Mouse (Mus musculus) spleen, adult 2 months (tissue): ENCODE data around the gene Casp2. TPM values are rescaled to one million over a fixed set of nuclear protein-coding genes. Genes with fewer than 3 reads are reported as not detected.

ENCODE experiments used
- DNase-seq, 2 experiments: peaks; one replicate each; pipeline versions ENCODE4 v3.0.0 to v3.0.0-alpha.2; 2012 to 2021; ENCODE audit warnings: low spot score in 2 of 2, low read depth in 1 of 2
- H3K27ac ChIP-seq: fragments of 200-500 bp; 2 replicates; pipeline ENCODE4 v1.5.1; 2012; ENCODE audit warnings: low read length, inconsistent platforms; ENCODE audit not compliant: insufficient read depth
- H3K27me3 ChIP-seq: fragments of 200-500 bp; 2 replicates; pipeline ENCODE4 v1.6.1; 2012; ENCODE audit warnings: mild to moderate bottlenecking, moderate library complexity, low read length, inconsistent platforms; ENCODE audit not compliant: control insufficient read depth, insufficient read depth
- H3K36me3 ChIP-seq: fragments of 200-500 bp; 2 replicates; pipeline ENCODE4 v1.6.1; 2012; ENCODE audit warnings: mild to moderate bottlenecking, low read length, inconsistent platforms; ENCODE audit not compliant: control insufficient read depth, insufficient read depth
- H3K4me1 ChIP-seq: fragments of 200-500 bp; 2 replicates; pipeline ENCODE4 v1.6.1; 2011; ENCODE audit warnings: inconsistent platforms; ENCODE audit not compliant: control insufficient read depth, insufficient read depth, insufficient read length
- H3K4me3 ChIP-seq: fragments of 200-500 bp; 2 replicates; pipeline ENCODE4 v1.5.1; 2011; ENCODE audit warnings: mild to moderate bottlenecking, inconsistent platforms; ENCODE audit not compliant: insufficient read depth, insufficient read length; ENCODE audit errors: extremely low read depth
- CTCF ChIP-seq: fragments of 200-500 bp; IDR thresholded peaks from 2 replicates; pipeline ENCODE4 v1.5.1; 2011; ENCODE audit warnings: mild to moderate bottlenecking, inconsistent platforms; ENCODE audit not compliant: insufficient read depth, insufficient read length, insufficient replicate concordance; ENCODE audit errors: extremely low read depth
- POLR2A ChIP-seq: fragments of 200-500 bp; IDR thresholded peaks from 2 replicates; pipeline ENCODE4 v1.6.1; 2011; ENCODE audit warnings: low read depth, low read length, inconsistent platforms
- WGBS: fragments of 180-500 bp; shearing (Covaris S2); methylation state at CpG from one replicate; pipeline ENCODE4 v1.1.7; 2018; 5-methylcytosine and 5-hydroxymethylcytosine counted together
- polyA plus RNA-seq: library from polyadenylated mRNA; depleted of rRNA; stranded (reverse); fragments of >200 nt; gene quantifications from 2 replicates; pipeline ENCODE4 v1.2.3, GENCODE M21; 2012

Casp2 gene
- polyA plus RNA-seq, 1 experiment = 33.6 TPM

- H3K36me3 ChIP-seq = no peaks in the 10 kb centered on the region
- H3K27ac ChIP-seq = no peak overlapping the region
- no peaks in the 10 kb centered on the region for H3K4me1 ChIP-seq
- 94% methylated on average over 3 of the region's 3 CpGs for WGBS
- TF ChIP-seq CTCF = no peak
- TF ChIP-seq POLR2A = no peak
- H3K4me3 ChIP-seq = no peak overlapping the region
- H3K27me3 ChIP-seq = no peaks in the 10 kb centered on the region
- no peak for DNase-seq
Observed at GRCm38 (mm10) chr6:42231191-42231590, 33.6 kb upstream of the Casp2 start.

- no peaks in the 10 kb centered on the region for H3K4me1 ChIP-seq
- no peak for DNase-seq
Observed at GRCm38 (mm10) chr6:42237276-42237805, 27.4 kb upstream of the Casp2 start.

DNA sequence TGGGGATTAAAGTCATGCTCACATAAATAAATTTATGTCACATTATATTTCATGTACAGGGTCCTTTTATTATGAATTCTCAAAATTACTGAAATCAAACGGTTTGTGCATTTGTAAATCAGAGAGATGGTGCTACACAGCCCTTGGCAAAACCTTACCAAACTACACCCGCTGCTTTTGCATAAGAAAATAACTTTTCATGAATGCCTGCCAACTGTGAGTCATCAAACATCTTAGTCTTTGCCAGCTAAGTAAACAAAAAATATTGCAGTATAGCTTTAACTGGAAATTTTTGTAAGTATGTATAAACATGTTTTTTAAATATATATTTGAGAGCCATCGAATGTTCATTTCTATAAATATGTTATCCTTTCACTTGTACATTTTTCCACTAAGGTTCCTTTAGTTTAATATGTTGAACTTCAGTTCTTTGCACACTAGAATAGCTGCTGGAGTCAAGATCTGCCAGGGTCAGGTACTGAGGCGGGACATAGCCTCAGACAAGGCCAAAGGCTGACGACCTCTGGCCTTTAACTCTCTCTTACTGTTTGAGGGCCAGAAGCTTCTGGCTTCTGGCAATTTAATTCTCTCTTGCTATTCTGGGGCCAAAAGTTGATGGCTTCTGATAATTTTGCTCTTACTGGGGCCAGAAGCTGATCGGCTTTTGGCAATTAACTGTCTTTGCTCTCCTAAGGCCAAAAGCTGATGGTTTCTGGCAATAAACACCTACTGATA is 23.3 kb upstream of the Casp2 start:
- no peak for DNase-seq
- 85% methylated on average over 6 of the region's 6 CpGs for WGBS
- TF ChIP-seq CTCF = no peak
- no peak for TF ChIP-seq POLR2A
- Histone ChIP-seq H3K4me1 (no peaks in the 10 kb centered on the region; the same call in 1 of the 2 replicates), H3K27me3 (peaks cover 2% of the 10 kb centered on the region; the same call in 1 of the 2 replicates), H3K27ac (no peak overlapping the region), H3K36me3 (no peaks in the 10 kb centered on the region), H3K4me3 (no peak overlapping the region)

More at GRCm38 (mm10) chr6:42237276-42237805, 27.4 kb upstream of the Casp2 start:
- no peak for TF ChIP-seq CTCF
- no peak for TF ChIP-seq POLR2A
- 83% methylated on average over 6 of the region's 6 CpGs for WGBS
- Histone ChIP-seq H3K27ac (no peak overlapping the region), H3K36me3 (no peaks in the 10 kb centered on the region), H3K4me3 (no peak overlapping the region), H3K27me3 (peaks cover 2% of the 10 kb centered on the region; the same call in 1 of the 2 replicates)

DNA sequence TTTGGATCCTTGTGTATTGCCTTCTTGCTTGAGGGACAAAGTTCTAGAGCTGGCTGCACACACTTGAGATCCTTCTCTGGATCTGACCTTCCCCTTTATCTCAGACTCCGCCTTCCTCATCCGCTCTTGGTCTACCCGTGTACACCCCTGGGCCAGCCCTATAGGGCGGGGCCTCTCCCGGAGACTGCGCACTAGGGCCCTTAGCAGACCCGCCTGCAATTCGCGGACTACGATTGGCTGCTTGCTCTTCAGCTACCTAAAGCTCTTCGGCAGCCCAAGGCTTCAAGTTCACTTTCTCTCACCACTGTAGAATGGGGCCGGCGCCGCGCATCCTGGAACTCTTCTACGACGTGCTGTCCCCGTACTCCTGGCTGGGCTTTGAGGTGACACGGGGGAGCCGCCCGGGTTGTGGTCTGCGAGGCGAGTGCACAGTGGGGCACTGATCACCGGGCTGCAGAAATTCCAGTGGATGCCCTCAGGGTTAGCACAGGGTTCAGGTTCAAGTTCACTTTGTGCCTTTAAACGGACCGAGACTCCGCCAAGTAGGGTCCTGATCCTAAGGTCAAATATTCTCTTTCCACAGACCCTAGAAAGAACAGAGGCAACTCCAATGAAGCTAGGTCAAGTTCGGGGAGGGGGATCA is 19.0 kb upstream of the Casp2 start, which contains the start of gene Gstk1:
Gene Gstk1 (plus strand): TSS at position 225 of the 643 bp plus-strand sequence.
- no peaks in the 10 kb centered on the region; the same call in 1 of the 2 replicates for H3K4me1 ChIP-seq
- H3K36me3 ChIP-seq = no peaks in the 10 kb centered on the region
- peak within 1 kb of the TSS; percentile 44; the same call in 1 of the 2 replicates for H3K27ac ChIP-seq
- TF ChIP-seq POLR2A (peak; percentile 8; the same call in 1 of the 2 replicates), CTCF (no peak)
- H3K4me3 ChIP-seq = peak within 1 kb of the TSS; percentile 64
- WGBS = 3% methylated on average over 28 of the region's 28 CpGs
- DNase-seq = peak; percentile 77 to 81
- no peaks in the 10 kb centered on the region for H3K27me3 ChIP-seq

DNA sequence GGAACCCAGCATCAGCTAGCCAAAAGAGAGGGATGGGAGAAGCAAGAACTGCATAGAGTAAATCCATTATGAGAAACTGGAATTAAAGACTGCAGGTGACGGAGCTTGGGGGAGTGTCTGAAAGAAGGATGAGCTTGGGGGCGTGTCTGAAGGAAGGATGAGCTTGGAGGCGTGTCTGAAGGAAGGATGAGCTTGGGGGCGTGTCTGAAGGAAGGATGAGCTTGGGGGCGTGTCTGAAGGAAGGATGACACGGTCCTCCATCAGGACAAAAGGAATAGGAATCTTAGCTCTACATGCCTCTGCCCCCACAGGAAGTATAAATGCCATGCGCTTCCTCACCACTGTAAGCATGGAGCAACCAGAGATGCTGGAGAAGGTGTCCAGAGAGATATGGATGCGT is 17.6 kb upstream of the Casp2 start:
- Histone ChIP-seq H3K27me3 (no peaks in the 10 kb centered on the region), H3K4me3 (no peak overlapping the region), H3K27ac (no peak overlapping the region), H3K36me3 (no peaks in the 10 kb centered on the region), H3K4me1 (no peaks in the 10 kb centered on the region; the same call in 1 of the 2 replicates)
- whole genome bisulfite sequencing = 76% methylated on average over 8 of the region's 8 CpGs
- DNase-seq = no peak
- TF ChIP-seq POLR2A (no peak), CTCF (no peak)

GRCm38 (mm10) chr6:42247981-42248380 is 16.8 kb upstream of the Casp2 start:
- Histone ChIP-seq H3K4me3 (no peak overlapping the region), H3K27me3 (no peaks in the 10 kb centered on the region), H3K27ac (no peak overlapping the region), H3K4me1 (no peaks in the 10 kb centered on the region; the same call in 1 of the 2 replicates), H3K36me3 (no peaks in the 10 kb centered on the region)
- WGBS = 97% methylated on average over 1 of the region's 1 CpGs
- TF ChIP-seq CTCF = no peak
- TF ChIP-seq POLR2A = no peak
- no peak for DNase-seq

DNA sequence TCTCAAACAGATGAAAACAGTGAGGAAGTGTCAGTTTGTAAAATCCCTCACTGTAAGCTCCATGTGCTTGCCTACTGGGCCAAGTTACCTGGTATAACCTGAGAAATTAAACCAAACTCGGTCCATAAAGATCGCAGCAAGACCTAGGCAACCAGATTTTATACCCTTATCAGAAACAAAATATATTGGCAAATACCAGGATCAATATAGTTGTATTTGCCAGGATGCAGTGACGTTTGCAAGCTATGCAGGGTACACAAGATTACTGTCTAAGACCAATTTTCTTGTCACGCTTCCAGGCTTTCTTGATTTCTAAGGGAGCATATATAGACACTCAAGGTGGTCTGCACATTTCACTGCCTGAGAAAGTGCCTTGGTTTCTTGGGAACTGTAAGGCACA is 13.0 kb upstream of the Casp2 start:
- no peaks in the 10 kb centered on the region for H3K27me3 ChIP-seq
- H3K4me1 ChIP-seq = no peaks in the 10 kb centered on the region
- H3K4me3 ChIP-seq = no peak overlapping the region
- DNase-seq = no peak
- WGBS = 86% methylated on average over 4 of the region's 4 CpGs
- H3K36me3 ChIP-seq = no peaks in the 10 kb centered on the region
- TF ChIP-seq CTCF = no peak
- no peak overlapping the region for H3K27ac ChIP-seq
